Mouse (Mus musculus) MEL (cell line): ENCODE measurements around the gene Klrb1b.

Experiments used
- CHD2 ChIP-seq: IDR thresholded peaks from 2 replicates; pipeline ENCODE4 v1.6.1; 2011; ENCODE audit warnings: low read length, improper control_type of control experiment
- CTCF ChIP-seq, 3 experiments: IDR thresholded peaks in 2 of 3; conservative IDR thresholded peaks in 1 of 3; 2 replicates each; pipeline ENCODE4 v1.5.1; 2011 to 2012; ENCODE audit warnings: low read length in 3 of 3, low read depth in 2 of 3, mild to moderate bottlenecking in 2 of 3, improper control_type of control experiment in 1 of 3, inconsistent platforms in 1 of 3, mixed read lengths in 1 of 3, moderate library complexity in 1 of 3; ENCODE audit not compliant: control insufficient read depth in 1 of 3, insufficient read depth in 1 of 3, poor library complexity in 1 of 3, severe bottlenecking in 1 of 3
- E2F4 ChIP-seq: IDR thresholded peaks from 2 replicates; pipeline ENCODE4 v1.6.1; 2011; ENCODE audit warnings: low read depth, low read length, improper control_type of control experiment, borderline replicate concordance
- EP300 ChIP-seq, 2 experiments: IDR thresholded peaks; 2 replicates each; pipeline ENCODE4 v1.6.1; 2011; ENCODE audit warnings: improper control_type of control experiment in 2 of 2, low read length in 2 of 2, low read depth in 1 of 2, mild to moderate bottlenecking in 1 of 2
- MAX ChIP-seq: IDR thresholded peaks from 2 replicates; pipeline ENCODE4 v1.6.1; 2011; ENCODE audit warnings: low read length, improper control_type of control experiment
- NRF1 ChIP-seq: IDR thresholded peaks from 2 replicates; pipeline ENCODE4 v1.6.1; 2014; ENCODE audit warnings: low read depth, mild to moderate bottlenecking, inconsistent platforms, low read length, improper control_type of control experiment, moderate library complexity; ENCODE audit not compliant: poor library complexity, insufficient read depth, severe bottlenecking
- POLR2A ChIP-seq, 2 experiments: IDR thresholded peaks; 2 replicates each; pipeline ENCODE4 v1.6.1; 2011 to 2012; ENCODE audit warnings: low read length in 2 of 2, mild to moderate bottlenecking in 2 of 2, control low read depth in 1 of 2, improper control_type of control experiment in 1 of 2, low read depth in 1 of 2, moderate library complexity in 1 of 2; ENCODE audit not compliant: control insufficient read depth in 1 of 2, insufficient read depth in 1 of 2, poor library complexity in 1 of 2
- TCF12 ChIP-seq: IDR thresholded peaks from 2 replicates; pipeline ENCODE4 v1.6.1; 2014; ENCODE audit warnings: low read depth, mild to moderate bottlenecking, inconsistent platforms, low read length, improper control_type of control experiment, moderate library complexity
- USF1 ChIP-seq: IDR thresholded peaks from 2 replicates; pipeline ENCODE4 v1.6.1; 2014; ENCODE audit warnings: low read depth, mild to moderate bottlenecking, inconsistent platforms, low read length, improper control_type of control experiment, moderate library complexity
- USF2 ChIP-seq, 2 experiments: IDR thresholded peaks; 2 replicates each; pipeline ENCODE4 v1.6.1; 2011 to 2012; ENCODE audit warnings: improper control_type of control experiment in 2 of 2, low read length in 2 of 2, borderline replicate concordance in 1 of 2, inconsistent platforms in 1 of 2, low read depth in 1 of 2, mild to moderate bottlenecking in 1 of 2; ENCODE audit not compliant: insufficient read depth in 1 of 2

DNA sequence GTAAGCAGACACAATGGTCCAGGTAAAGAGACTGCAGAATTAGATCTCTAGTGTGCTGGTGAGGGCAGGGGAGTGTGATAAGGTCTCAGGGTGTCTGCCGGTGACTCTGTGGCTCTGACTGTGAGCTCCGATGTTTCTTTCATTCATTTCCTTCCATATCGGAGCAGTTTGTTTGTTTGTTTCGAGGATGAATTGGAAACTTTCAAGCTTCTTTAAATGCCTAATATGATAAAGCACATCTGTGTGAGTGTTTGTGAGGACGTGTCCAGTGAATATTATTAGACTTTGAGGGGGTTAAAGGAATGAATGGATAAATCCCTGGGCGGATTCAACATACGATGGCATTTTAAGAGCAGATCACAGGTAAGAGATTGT is 26.2 kb downstream of the Klrb1b start:
- TF ChIP-seq CTCF (IDR thresholded peaks at IDR 0.05 in 2 of 3, conservative IDR thresholded peaks at IDR 0.05 in 1 of 3; ENCODE audit: control insufficient read depth in 1 of 3, insufficient read depth in 1 of 3, low read depth in 2 of 3, low read length in 3 of 3, poor library complexity in 1 of 3, severe bottlenecking in 1 of 3) (peak in 1 of 3 experiments; percentile 5; a peak in 3 of 6 replicates), POLR2A (IDR thresholded peaks at IDR 0.05; ENCODE audit: control insufficient read depth in 1 of 2, insufficient read depth in 1 of 2, low read depth in 1 of 2, low read length in 2 of 2, poor library complexity in 1 of 2) (no peak), USF2 (IDR thresholded peaks at IDR 0.05; ENCODE audit: borderline replicate concordance in 1 of 2, insufficient read depth in 1 of 2, low read depth in 1 of 2, low read length in 2 of 2) (no peak), MAX (no peak), E2F4 (no peak), CHD2 (no peak), USF1 (no peak), NRF1 (no peak), EP300 (IDR thresholded peaks at IDR 0.05; ENCODE audit: low read depth in 1 of 2, low read length in 2 of 2) (no peak), TCF12 (no peak)
